Mouse (Mus musculus) myocyte (in vitro differentiated cells): Measurements from ENCODE around the gene Anapc7. TPM values are rescaled to one million over a fixed set of nuclear protein-coding genes. Genes with fewer than 3 reads are reported as not detected.

ENCODE experiments used
- H3K27me3 ChIP-seq: one replicate; pipeline ENCODE4 v1.6.1; 2011; ENCODE audit not compliant: control insufficient read depth, insufficient read depth, insufficient read length
- H3K36me3 ChIP-seq: one replicate; pipeline ENCODE4 v1.6.1; 2011; ENCODE audit not compliant: control insufficient read depth, insufficient read depth
- H3K4me2 ChIP-seq: one replicate; pipeline ENCODE4 v1.6.1; 2011; ENCODE audit warnings: low read depth, control low read depth
- H3K4me3 ChIP-seq: one replicate; pipeline ENCODE4 v1.5.1; 2011; ENCODE audit warnings: mild to moderate bottlenecking, control low read depth, moderate library complexity
- H3K79me2 ChIP-seq: one replicate; pipeline ENCODE4 v1.6.1; 2011; ENCODE audit not compliant: control insufficient read depth, insufficient read depth
- H3ac ChIP-seq: one replicate; pipeline ENCODE4 v1.6.1; 2011; ENCODE audit not compliant: control insufficient read depth, insufficient read length
- CEBPB ChIP-seq: IDR thresholded peaks from 2 replicates; pipeline ENCODE4 v1.6.1; 2011; ENCODE audit warnings: mild to moderate bottlenecking, moderate library complexity; ENCODE audit not compliant: poor library complexity, insufficient read depth, severe bottlenecking
- E2F4 ChIP-seq: IDR thresholded peaks from one replicate; pipeline ENCODE4 v1.6.1; 2011; ENCODE audit warnings: mild to moderate bottlenecking, control low read depth, moderate library complexity; ENCODE audit not compliant: insufficient read depth
- MAX ChIP-seq: IDR thresholded peaks from one replicate; pipeline ENCODE4 v1.6.1; 2011; ENCODE audit warnings: low read depth, mild to moderate bottlenecking, control low read depth
- MYOD1 ChIP-seq, 3 experiments: IDR thresholded peaks; one replicate each; pipeline ENCODE4 v1.6.1; 2011; ENCODE audit warnings: control low read depth in 2 of 3, low read depth in 2 of 3, mild to moderate bottlenecking in 2 of 3, moderate library complexity in 1 of 3; ENCODE audit not compliant: insufficient read length in 2 of 3, control insufficient read depth in 1 of 3
- MYOG ChIP-seq, 3 experiments: IDR thresholded peaks; one replicate each; pipeline ENCODE4 v1.6.1; 2011; ENCODE audit warnings: control low read depth in 2 of 3, low read depth in 2 of 3, mild to moderate bottlenecking in 2 of 3; ENCODE audit not compliant: insufficient read length in 2 of 3, control insufficient read depth in 1 of 3, insufficient read depth in 1 of 3
- POLR2A ChIP-seq: IDR thresholded peaks from one replicate; pipeline ENCODE4 v1.6.1; 2011; ENCODE audit warnings: low read depth, mild to moderate bottlenecking, control low read depth, moderate library complexity; ENCODE audit not compliant: insufficient read length
- POLR2AphosphoS2 ChIP-seq: IDR thresholded peaks from one replicate; pipeline ENCODE4 v1.6.1; 2011; ENCODE audit warnings: low read depth, control low read depth; ENCODE audit not compliant: insufficient read length
- REST ChIP-seq: IDR thresholded peaks from one replicate; pipeline ENCODE4 v1.6.1; 2011; ENCODE audit warnings: mild to moderate bottlenecking, control low read depth, moderate library complexity; ENCODE audit not compliant: insufficient read depth, insufficient read length
- SRF ChIP-seq: IDR thresholded peaks from one replicate; pipeline ENCODE4 v1.6.1; 2011; ENCODE audit warnings: low read depth; ENCODE audit not compliant: control insufficient read depth, insufficient read length
- TCF12 ChIP-seq: IDR thresholded peaks from one replicate; pipeline ENCODE4 v1.6.1; 2011; ENCODE audit warnings: mild to moderate bottlenecking, control low read depth; ENCODE audit not compliant: poor library complexity, insufficient read depth, severe bottlenecking
- TCF3 ChIP-seq: IDR thresholded peaks from one replicate; pipeline ENCODE4 v1.6.1; 2011; ENCODE audit warnings: low read depth, control low read depth; ENCODE audit not compliant: insufficient read length
- USF1 ChIP-seq: IDR thresholded peaks from one replicate; pipeline ENCODE4 v1.6.1; 2011; ENCODE audit warnings: low read depth, mild to moderate bottlenecking, control low read depth, moderate library complexity
- polyA plus RNA-seq: library from polyadenylated mRNA; unstranded; fragments of >200 nt; fragmentation: generic; extraction: Trizol; gene quantifications from one replicate; pipeline ENCODE4 v1.2.1, GENCODE M21; 2012; ENCODE audit warnings: missing spikeins

The Anapc7 gene
- 62.7 TPM for polyA plus RNA-seq

DNA sequence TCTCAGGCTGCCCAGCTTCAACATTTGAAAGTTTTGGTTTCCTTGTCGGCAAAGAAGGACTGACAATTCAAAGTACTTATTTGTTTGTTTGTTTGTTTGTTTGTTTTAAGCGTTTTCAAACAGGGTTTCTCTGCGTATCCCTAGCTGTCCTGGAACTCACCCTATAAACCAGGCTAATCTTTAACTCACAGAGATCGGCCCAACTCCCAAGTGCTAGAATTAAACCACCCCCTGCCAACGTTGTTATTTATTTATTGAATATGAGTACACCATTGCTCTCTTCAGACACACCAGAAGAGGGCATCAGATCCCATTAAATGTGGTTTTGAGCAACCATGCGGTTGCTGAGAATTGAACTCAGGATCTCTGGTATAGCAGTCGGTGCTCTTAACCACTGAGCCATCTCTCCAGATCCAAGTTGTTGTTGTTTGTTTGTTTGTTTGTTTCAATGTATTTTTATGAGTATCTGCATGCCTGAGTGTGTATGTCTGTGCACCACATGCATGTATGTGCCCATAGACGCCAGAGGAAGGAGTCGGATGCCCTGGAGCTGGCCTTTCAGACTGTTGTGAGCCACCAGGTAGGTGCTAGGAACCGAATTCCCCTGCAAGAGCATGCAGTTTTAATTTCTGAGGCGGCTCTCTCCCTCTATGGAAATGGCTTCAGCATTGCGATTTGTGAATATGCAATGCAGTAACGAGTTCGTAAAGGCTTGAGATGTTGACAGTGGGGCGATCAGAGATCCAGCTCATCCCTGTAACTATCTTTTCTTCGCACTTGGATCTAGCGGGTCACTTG lies at the start of gene Anapc7:
Anapc7 (plus strand) TSS at position 423 of the 798 bp plus-strand sequence.
- H3ac ChIP-seq, result peak within 1 kb of the TSS; percentile 90
- H3K36me3 ChIP-seq, result no peaks in the 10 kb centered on the region
- H3K4me2 ChIP-seq, result peak within 1 kb of the TSS; percentile 99
- TF ChIP-seq POLR2A, result no peak
- no peak for TF ChIP-seq MAX
- TF ChIP-seq MYOG (IDR thresholded peaks at IDR 0.05; ENCODE audit: control insufficient read depth in 1 of 3, insufficient read depth in 1 of 3, insufficient read length in 2 of 3, low read depth in 2 of 3), result no peak
- TF ChIP-seq POLR2AphosphoS2, result no peak
- TF ChIP-seq TCF12, result no peak
- no peak for TF ChIP-seq REST
- no peak for TF ChIP-seq MYOD1 (IDR thresholded peaks at IDR 0.05; ENCODE audit: control insufficient read depth in 1 of 3, insufficient read length in 2 of 3, low read depth in 2 of 3)
- TF ChIP-seq SRF, result no peak
- no peak for TF ChIP-seq USF1
- TF ChIP-seq E2F4, result no peak
- no peak for TF ChIP-seq TCF3
- no peak for TF ChIP-seq CEBPB
- H3K4me3 ChIP-seq, result peak within 1 kb of the TSS; percentile 84
- H3K27me3 ChIP-seq, result no peaks in the 10 kb centered on the region
- peaks cover 42% of the 10 kb centered on the region for H3K79me2 ChIP-seq

DNA sequence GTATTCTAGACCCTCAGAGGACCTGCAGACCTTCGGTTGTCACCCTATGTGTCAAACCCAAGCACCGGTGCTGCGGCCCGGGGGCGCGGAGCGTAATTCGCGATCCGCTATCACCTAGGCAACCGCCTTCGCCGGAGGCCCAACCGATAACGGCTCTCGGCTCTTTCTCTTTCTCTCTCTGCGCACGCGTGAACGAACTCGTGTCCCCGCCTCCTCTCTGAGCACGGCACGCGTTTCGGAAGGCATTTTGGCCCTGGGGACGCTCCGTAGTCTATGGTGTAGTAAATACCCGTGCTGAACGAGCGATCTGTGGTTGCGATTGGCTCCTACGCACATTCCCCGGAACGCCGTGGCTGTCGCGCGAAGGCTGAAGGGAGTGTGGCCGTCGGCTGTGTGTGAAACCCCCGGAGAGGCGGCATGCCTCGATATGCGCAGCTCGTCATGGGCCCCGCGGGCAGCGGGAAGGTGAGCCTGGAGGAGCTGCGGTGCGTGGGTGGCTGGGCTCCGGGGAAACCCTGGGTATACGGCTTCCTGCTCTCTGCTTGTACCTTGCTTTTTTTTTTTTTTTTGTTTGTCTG lies 49.2 kb upstream of the Anapc7 start, which contains the start of gene Fam216a:
Fam216a (minus strand) TSS at position 173 of the 578 bp plus-strand sequence.
- H3K36me3 ChIP-seq, result peaks cover 22% of the 10 kb centered on the region
- H3K4me2 ChIP-seq, result peak within 1 kb of the TSS; percentile 96
- peak in 1 of 3 experiments; percentile 3 for TF ChIP-seq MYOD1 (IDR thresholded peaks at IDR 0.05; ENCODE audit: control insufficient read depth in 1 of 3, insufficient read length in 2 of 3, low read depth in 2 of 3)
- TF ChIP-seq SRF, result no peak
- TF ChIP-seq USF1, result no peak
- TF ChIP-seq REST, result no peak
- TF ChIP-seq POLR2AphosphoS2, result peak; percentile 86
- TF ChIP-seq MYOG (IDR thresholded peaks at IDR 0.05; ENCODE audit: control insufficient read depth in 1 of 3, insufficient read depth in 1 of 3, insufficient read length in 2 of 3, low read depth in 2 of 3), result no peak
- no peak for TF ChIP-seq TCF12
- peak; percentile 77 for TF ChIP-seq MAX
- TF ChIP-seq E2F4, result peak; percentile 76
- peak; percentile 83 for TF ChIP-seq POLR2A
- TF ChIP-seq TCF3, result no peak
- no peak for TF ChIP-seq CEBPB
- peak within 1 kb of the TSS; percentile 79 for H3ac ChIP-seq
- H3K79me2 ChIP-seq, result peaks cover 18% of the 10 kb centered on the region
- no peaks in the 10 kb centered on the region for H3K27me3 ChIP-seq
- peak within 1 kb of the TSS; percentile 75 for H3K4me3 ChIP-seq

DNA sequence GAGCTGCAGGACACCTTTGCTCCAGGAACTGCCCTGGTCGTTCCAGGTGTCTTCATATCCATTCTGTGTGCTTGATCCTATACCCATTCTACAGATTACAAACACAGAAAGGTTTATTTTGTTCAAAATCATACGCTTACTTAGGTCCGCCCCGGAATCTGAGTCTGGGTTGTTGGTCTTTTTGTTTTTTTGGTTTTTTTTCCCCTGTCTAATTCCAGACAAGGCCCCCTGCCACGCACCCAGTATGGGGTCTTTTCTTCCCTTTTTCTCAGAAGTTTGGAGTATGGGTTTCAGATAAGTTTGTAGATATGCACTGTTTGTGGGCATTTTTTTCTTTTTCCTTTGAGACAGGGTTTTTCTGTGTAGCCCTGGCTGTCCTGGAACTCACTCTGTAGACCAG lies 48.6 kb upstream of the Anapc7 start:
- H3K36me3 ChIP-seq, result peaks cover 20% of the 10 kb centered on the region
- H3ac ChIP-seq, result peak overlapping the region; percentile 79
- peak overlapping the region; percentile 96 for H3K4me2 ChIP-seq
- no peaks in the 10 kb centered on the region for H3K27me3 ChIP-seq
- peaks cover 18% of the 10 kb centered on the region for H3K79me2 ChIP-seq
- H3K4me3 ChIP-seq, result peak overlapping the region; percentile 75
- TF ChIP-seq REST (no peak), CEBPB (no peak), MYOD1 (IDR thresholded peaks at IDR 0.05; ENCODE audit: control insufficient read depth in 1 of 3, insufficient read length in 2 of 3, low read depth in 2 of 3) (no peak), MAX (no peak), SRF (no peak), E2F4 (no peak), USF1 (no peak), POLR2A (no peak), TCF3 (no peak), POLR2AphosphoS2 (no peak), MYOG (IDR thresholded peaks at IDR 0.05; ENCODE audit: control insufficient read depth in 1 of 3, insufficient read depth in 1 of 3, insufficient read length in 2 of 3, low read depth in 2 of 3) (no peak), TCF12 (no peak)

DNA sequence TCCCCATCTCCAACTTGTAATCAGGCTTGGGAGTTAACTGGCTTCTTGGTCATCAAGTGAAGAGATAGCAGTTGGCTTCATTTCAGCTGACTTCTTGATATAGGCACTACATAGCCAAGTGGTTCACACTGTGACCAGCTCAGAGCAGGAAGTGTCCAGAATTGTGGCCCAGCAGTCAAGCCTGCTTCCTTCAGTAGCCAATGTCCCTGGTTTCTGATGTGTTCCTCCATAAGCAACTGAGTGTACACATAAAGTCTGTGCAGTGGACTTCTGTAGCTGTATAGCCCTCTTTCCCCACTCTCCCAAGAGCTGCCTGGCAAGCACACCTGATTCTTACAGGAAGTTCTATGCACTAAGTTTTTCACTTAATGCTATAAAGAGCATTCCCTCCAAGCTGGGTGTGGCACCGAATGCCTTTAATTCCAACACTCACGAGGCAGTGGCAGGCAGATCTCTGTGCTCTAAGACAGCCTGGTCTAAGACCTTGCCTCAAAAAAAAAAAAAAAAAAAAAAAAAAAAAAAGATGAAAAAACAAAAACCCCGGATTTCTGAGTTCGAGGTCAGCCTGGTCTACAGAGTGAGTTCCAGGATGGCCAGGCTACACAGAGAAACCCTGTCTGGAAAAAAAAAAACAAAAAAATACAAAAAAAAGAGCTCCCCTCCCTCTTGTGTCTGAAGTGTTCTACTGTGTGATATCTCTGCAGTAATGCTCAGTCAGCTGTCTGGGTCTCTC lies 44.2 kb upstream of the Anapc7 start:
- H3ac ChIP-seq, result no peak overlapping the region
- no peak overlapping the region for H3K4me2 ChIP-seq
- peaks cover 6% of the 10 kb centered on the region for H3K79me2 ChIP-seq
- TF ChIP-seq TCF3 (no peak), SRF (no peak), USF1 (no peak), POLR2AphosphoS2 (no peak), MYOD1 (IDR thresholded peaks at IDR 0.05; ENCODE audit: control insufficient read depth in 1 of 3, insufficient read length in 2 of 3, low read depth in 2 of 3) (no peak), TCF12 (no peak), E2F4 (no peak), MYOG (IDR thresholded peaks at IDR 0.05; ENCODE audit: control insufficient read depth in 1 of 3, insufficient read depth in 1 of 3, insufficient read length in 2 of 3, low read depth in 2 of 3) (no peak), CEBPB (no peak), POLR2A (no peak), REST (no peak), MAX (no peak)
- no peaks in the 10 kb centered on the region for H3K27me3 ChIP-seq
- peaks cover 7% of the 10 kb centered on the region for H3K36me3 ChIP-seq
- H3K4me3 ChIP-seq, result no peak overlapping the region
